Mouse (Mus musculus) ES-Bruce4 (cell line): ENCODE data around the gene Cbarp.

ENCODE experiments used
- CTCF ChIP-seq: IDR thresholded peaks from one replicate; pipeline ENCODE4 v1.8.1; 2011; ENCODE audit warnings: low read depth, low read length
- POLR2A ChIP-seq: IDR thresholded peaks from one replicate; pipeline ENCODE4 v1.8.1; 2011; ENCODE audit warnings: low read length; ENCODE audit not compliant: insufficient read depth

- no peak for TF ChIP-seq POLR2A
- TF ChIP-seq CTCF = no peak
Observed at GRCm38 (mm10) chr10:80140666-80141035, at the start of gene Cbarp.
